Mouse (Mus musculus) adipocyte (in vitro differentiated cells): ENCODE measurements around the gene Upk3b.
A peak's percentile ranks its signal among the peaks of the same experiment; 100 is the strongest.

Source experiments
- DNase-seq: peaks from one replicate; pipeline ENCODE4 v3.0.0-alpha.2; 2016; ENCODE audit warnings: low spot score

The Upk3b gene

DNA sequence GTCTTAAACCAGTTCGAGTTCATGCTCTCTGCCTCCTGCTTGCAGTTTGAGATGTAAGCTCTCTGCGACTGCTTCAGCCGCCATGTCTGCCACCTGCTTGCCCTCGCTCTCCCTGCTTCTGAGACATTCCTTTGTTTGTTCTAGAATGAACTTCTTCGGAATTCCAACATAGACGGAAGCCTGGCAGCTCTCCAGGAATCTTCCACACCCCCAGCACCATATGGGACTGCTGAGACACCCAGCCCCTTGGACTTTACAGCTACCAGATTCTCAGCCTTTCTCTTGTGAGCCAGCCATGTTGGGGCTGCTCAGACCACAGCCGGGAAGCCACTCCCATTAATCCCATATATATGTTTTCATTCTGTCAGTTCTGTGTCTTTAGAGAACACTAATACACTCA lies 38.0 kb downstream of the Upk3b start:
- DNase-seq = no peak

DNA sequence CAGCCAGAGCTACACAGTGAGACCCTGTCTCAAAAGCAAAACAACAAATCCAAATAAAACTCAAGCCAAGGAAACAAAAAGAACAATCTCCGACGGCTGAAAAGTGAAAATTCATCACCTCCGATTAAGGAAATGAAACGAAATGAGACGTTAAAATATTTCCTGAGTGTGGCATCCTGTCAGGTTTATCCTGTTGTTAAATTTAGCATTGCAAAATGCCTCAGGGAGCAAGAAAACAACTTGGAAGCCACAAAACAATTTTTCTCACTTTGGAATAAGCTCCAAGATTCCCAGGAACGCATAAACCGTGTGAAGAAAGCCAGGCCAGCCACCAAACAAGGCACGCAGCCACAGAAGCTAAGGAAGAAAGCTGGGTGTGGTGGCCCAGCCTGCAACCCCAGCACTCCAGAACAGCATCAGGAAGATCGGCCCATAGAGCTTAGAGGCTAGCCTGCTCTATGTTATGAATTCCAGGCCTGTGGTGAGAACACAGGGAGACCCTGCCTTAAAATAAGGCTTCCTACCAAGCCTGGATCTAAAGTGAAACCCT lies 38.8 kb downstream of the Upk3b start:
- no peak for DNase-seq

DNA sequence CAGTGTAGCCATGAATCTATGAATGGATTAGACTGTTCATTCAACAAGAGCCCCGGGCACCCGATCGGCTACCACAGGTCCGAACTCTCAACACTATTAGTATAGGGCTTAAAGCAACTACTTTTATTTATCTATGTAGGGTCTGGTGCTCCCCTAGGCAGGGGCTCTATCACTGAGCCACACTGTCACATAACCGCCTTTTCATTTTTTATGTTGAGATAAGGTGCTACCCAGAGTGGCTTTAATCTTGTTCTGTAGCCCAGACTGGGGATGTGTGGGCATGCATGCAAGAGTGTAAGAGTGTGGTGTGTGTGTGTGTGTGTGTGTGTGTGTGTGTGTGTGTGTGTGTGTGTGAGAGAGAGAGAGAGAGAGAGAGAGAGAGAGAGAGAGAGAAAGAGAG lies 39.8 kb downstream of the Upk3b start:
- no peak for DNase-seq

DNA sequence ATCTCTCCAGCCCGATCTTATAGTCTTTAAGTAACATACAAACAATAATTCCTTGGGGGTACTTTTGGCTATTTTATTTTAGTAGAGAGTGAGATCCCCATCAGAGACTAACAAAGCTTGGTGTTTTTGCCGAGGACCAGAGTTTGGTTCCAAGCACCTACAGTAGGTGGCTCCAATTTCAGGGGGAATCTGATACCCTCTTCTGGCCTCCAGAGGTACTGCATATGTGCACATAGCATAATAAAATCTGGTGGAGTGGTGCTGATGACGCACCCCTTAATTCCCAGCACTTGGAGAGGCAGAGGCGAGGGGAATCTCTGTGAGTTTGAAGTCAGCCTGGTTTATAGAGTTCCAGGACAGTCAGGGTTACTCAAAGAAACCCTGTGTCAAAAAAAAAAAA lies 44.0 kb downstream of the Upk3b start:
- DNase-seq = no peak

DNA sequence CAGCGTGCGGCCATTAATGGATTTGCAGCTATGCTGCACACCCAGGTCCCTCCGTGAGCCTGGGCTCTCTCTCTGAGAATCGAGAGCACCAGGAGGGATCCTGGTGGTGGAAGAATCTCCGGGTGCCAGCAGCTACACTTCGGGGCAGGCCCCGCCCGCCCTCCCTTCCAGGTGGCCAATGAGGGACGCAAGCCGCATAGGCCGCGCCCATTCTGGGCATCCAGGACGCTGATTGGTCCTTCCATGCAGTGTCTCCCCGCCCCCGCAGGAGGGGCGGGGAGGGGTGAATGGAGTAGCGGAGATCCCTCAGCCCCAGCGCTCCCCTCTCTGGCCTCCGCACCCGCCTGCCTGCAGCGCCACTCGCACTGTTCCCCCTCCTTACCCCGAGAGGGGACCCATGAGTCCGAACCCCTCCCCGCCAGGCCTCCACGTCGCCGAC lies 45.4 kb downstream of the Upk3b start, which contains the start of gene Rasa4:
TSS of gene Rasa4 (plus strand) at position 248 of the 439 bp plus-strand sequence.
- DNase-seq = peak; percentile 93

DNA sequence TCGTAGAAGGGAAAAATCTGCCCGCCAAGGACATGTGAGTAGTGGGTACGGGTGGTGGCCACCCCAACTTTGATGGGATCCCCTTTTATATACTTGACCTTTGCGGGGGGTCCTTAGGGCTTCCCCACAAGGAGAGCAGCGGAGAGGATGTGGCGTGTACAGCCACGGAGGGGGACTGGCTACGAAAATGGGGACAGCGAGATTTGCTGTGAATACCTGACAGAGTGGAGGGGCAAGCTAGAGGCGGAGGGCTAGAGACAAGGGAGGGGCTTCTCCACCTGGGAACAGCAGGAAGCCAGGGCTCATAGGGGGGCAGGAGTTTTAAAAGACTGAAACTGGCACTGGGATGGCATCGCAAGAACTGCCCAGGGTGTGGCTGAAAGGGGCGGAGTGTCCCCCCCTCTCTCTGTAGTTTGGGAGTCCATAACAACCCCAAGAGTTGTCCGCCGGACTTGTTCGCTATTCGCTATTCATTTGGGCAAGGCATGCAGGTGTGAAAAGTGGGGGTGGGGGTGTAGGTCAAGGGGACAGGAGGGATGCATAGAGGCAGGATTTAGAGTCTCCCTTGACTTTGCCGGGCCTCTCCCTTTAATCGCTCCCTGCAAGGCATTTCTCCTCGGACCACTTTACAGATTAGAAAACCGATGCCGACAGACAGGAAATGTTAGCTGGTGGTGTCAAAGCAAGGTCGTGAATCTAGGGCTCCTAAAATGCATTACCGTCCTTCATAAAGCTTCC lies 46.0 kb downstream of the Upk3b start:
- DNase-seq = no peak

DNA sequence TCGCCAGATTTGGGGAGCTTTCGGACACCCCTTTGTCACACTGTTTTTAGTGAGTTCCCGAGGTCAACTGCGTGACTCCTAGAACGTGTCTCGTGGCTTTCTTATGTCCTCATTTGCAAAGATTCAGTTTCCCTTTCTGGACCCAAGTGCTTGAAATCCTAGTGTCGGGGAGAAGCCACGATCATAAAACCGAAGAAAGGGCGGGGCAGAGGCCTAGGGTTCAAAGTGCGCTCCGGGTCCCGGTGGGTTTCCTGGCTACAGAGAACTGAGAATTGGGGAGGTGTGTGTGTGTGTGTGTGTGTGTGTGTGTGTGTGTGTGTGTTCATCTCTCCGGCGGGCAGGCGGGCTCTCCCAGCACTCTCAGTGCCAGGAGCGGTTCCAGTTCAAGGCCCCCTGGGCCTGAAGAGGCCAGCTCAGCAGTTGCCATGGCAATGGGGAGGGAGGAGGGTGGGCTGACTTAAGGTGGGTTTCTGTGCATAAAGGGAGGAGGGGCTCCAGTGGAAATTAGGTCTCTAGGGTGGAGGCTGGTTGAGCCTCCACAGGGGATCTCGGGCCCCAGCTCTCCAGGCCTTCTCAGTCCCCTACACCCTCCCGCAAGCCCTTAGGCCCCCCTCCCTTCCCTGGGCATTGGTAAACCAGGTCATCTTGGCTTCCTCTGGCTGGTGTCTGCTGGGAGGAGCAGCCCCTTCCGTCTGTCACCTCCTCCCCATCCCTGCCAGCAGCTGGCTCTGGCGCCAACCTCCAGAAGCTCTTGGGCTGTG lies 46.8 kb downstream of the Upk3b start:
- DNase-seq = no peak

DNA sequence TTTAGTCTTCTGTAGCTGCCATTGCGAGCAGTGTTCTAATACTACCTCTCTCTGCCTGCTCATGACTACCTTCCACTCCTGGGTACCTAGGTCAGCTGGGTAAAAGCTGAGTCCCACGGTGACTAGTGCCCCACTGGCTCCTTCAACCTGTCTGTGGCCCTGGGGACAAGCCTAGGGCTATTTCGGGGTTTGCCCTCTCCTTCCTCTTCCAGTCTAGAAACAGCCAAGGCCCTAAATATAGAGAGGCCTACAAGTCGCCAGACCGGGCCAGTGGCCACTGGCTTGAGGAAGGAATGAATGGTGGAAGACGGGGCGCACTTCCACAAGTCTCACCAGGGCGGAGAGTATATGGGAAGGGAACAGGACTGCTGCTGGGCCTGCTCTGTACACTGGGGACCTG lies 48.0 kb downstream of the Upk3b start:
- no peak for DNase-seq

DNA sequence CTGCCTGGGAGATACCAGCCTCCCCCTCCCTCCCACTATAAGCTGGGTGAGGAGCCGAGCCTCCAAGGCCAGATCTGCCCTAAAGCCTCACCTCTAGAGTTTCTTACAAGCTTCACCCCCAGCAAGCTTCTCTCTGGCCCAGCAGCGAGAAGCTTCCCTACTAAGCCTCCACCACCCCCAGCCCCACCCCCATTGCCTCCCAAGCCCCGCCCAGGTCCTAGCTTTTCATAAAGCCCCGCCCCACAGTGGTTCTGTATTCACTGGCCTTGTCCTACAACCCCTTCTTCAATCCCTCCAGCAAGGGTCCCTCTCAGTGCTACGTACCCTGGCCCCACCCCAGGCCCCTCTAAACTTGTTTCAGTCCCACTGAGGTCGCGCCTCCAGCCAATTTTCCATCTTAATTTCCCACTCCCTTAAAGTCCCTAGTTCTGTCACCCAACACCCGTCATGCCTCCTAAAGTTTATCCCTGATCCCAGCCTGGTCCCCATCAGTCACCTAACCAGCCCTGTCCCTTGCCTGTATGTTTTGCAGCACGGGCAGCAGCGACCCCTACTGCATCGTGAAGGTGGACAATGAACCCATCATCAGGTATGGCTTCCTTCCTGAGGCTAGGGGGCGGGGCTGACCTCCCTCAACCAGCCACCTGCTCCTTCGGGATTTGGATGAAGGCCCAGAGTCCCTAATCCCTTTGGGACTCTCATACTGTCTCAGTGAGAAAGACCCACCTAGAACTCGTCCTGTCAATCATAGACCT lies 50.7 kb downstream of the Upk3b start:
- no peak for DNase-seq

DNA sequence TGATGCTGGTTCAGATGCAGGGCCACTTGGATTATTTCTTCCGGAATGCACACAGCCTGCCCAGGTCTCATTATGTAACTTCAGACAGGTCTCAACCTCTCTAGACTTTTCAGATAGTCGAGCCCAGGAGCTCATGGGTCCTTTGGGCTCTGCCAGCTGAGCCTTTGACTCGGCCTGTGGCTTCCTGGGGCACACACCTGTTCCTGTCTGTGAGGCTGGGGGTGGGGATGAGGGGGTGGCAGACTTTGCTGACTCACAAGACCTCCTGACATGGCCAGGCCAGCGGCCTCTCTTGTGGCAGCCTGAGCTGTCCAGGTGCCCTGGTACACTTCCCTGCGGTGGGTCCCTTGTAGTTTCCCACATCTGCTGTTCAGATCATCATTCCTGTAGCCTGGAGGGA lies 53.6 kb downstream of the Upk3b start:
- no peak for DNase-seq

DNA sequence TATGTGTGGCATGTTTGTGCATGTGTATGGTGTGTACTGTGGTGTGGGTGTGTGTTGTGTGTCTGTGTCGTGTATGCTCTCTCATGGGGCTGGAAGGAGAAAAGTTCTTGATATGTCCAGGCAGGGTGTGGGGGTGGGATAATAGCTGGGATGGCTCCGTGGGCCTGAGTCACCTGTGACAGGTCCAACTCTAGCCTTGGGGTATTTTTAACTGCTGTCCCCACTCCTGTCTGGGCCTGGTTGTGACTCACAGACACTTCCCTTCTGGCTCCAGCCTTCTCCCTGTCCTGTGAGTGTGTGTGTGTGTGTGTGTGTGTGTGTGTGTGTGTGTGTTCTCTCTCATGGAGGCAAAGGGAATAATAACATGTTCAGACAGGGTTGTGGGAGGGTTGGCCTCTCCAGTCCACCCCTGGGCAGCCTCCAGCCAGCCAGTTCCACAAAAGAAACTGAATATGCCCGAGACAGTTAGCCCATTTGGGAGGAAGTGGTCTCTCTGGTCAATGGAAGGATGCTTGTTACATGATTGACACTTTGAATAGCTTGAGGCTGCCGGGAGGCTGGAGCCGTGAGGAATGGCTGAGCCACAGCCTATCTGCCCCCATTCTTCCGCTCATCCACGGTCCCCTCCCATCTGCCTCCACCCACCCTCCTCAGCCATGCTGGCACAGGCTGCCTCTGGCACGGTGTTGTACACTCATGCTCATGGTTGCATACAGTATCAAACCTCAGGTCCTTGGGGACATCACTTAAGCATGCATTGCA lies 56.1 kb downstream of the Upk3b start:
- no peak for DNase-seq

DNA sequence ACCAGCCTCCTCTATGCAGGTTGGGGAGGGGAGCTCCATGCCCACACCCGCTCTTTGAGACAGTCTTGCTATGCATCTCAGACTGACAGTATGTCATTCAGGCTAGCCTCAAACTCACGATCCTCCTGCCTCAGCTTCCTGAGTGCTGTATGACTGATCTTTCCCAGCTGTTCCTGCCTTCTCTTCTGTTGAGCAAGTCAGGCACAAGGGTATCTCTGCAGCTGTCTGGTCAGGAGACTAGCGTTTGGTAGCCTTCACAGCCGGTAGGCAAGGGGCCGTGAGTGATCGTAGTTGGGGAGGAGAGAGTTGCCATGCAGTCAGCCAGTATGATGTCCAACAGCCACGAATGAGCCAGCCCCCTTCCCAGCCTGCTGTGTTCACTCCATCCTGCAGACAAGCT lies 56.8 kb downstream of the Upk3b start:
- DNase-seq = no peak
